Mouse (Mus musculus) kidney, postnatal 0 days (tissue): ENCODE results near the gene Wsb2. TPM values are rescaled to one million over a fixed set of nuclear protein-coding genes. Genes with fewer than 3 reads are reported as not detected.
"Not testable (repeated sequence)": the region's sequence is repeated elsewhere in the genome, so short reads cannot be mapped to it uniquely, and the experiment has no call there.

Source experiments
- ATAC-seq: fragments of 200-750 bp; cut with Nextera tagmentation; replicated peaks from 2 replicates; pipeline ENCODE4 v1.8.0; 2017; ENCODE audit warnings: low read depth, moderate number of reproducible peaks, moderate TSS enrichment, moderate library complexity; ENCODE audit not compliant: low FRiP score
- DNase-seq: peaks from one replicate; pipeline ENCODE4 v3.0.0-alpha.2; 2016; ENCODE audit warnings: low spot score
- H3K27ac ChIP-seq: fragments of 300-500 bp; sonication (generic); 2 replicates; pipeline ENCODE4 v1.5.1; 2014; ENCODE audit warnings: mild to moderate bottlenecking
- H3K27me3 ChIP-seq: fragments of 300-500 bp; sonication (generic); 2 replicates; pipeline ENCODE4 v1.6.1; 2014; ENCODE audit warnings: low read length, mixed read lengths; ENCODE audit not compliant: insufficient read depth
- H3K36me3 ChIP-seq: fragments of 300-500 bp; sonication (generic); 2 replicates; pipeline ENCODE4 v1.6.1; 2014; ENCODE audit warnings: low read length, mixed read lengths; ENCODE audit not compliant: insufficient read depth
- H3K4me1 ChIP-seq: fragments of 300-500 bp; sonication (generic); replicated peaks from 2 replicates; pipeline ENCODE4 v1.6.1; 2014; ENCODE audit warnings: antibody characterized with exemption, low read length, mixed read lengths; ENCODE audit not compliant: insufficient read depth
- H3K4me2 ChIP-seq: fragments of 300-500 bp; sonication (generic); 2 replicates; pipeline ENCODE4 v1.6.1; 2014; ENCODE audit warnings: mild to moderate bottlenecking, low read length, moderate library complexity, mixed read lengths
- H3K4me3 ChIP-seq: fragments of 300-500 bp; sonication (generic); replicated peaks from 2 replicates; pipeline ENCODE4 v1.5.1; 2014; ENCODE audit warnings: low read depth, low read length
- H3K9ac ChIP-seq: fragments of 300-500 bp; sonication (generic); 2 replicates; pipeline ENCODE4 v1.6.1; 2014; ENCODE audit warnings: low read depth, low read length
- H3K9me3 ChIP-seq: fragments of 300-500 bp; sonication (generic); replicated peaks from 2 replicates; pipeline ENCODE4 v1.6.1; 2016; ENCODE audit warnings: low read length, inconsistent platforms, mixed read lengths
- CTCF ChIP-seq: IDR thresholded peaks from 2 replicates; pipeline ENCODE4 v1.5.1; 2016; ENCODE audit warnings: antibody characterized with exemption, low read depth, mild to moderate bottlenecking, moderate library complexity
- WGBS: fragments of 180-500 bp; shearing (Covaris S2); extraction: QIAGEN DNeasy Blood & Tissue Kit; methylation state at CpG from one replicate; pipeline ENCODE4 v1.1.7; 2014; 5-methylcytosine and 5-hydroxymethylcytosine counted together
- polyA plus RNA-seq: library from polyadenylated mRNA; unstranded; fragments of >200 nt; fragmentation: Nextera tagmentation; extraction: Ambion mirVana; gene quantifications from 2 replicates; pipeline ENCODE4 v1.2.1, GENCODE M21; 2015

Wsb2 gene
- polyA plus RNA-seq, 1 experiment from 2014 or later, result 89.3 TPM

DNA sequence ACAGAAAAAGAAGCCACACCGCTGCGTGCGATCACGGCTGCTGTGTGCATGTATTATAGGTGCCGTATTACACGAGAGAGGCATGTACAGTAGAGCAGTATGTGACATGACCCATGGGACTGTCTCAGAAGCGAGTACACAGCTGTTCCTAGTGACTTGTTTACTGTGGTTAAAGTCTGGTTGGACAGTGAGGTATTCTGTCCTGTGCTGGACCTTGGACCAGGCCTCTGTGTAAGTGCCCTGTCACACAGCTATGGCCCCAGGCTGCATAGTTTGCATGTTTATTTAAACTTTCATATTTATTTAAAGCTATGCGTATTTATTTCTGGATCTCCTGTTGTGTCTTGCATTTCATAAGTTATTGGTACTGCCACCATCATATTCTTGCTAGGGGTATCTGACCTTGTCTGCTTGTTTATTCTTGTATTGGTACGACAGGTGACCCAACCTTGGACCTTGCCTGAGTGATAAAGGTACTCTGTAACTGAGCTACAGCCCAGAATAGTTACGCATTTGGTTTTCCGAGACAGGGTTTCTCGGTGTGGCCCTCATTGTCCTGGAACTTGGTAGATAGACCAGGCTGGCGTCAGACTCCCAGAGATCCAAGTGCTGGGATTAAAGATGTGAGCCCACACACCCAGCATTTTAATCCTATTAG, 8.9 kb downstream of the Wsb2 start:
- no peaks in the 10 kb centered on the region for H3K9me3 ChIP-seq
- DNase-seq (no peak), ATAC-seq (peak; percentile 69)
- no peak overlapping the region for H3K4me3 ChIP-seq
- WGBS, result 90% methylated on average over 13 of the region's 13 CpGs
- H3K36me3 ChIP-seq, result peaks cover 38% of the 10 kb centered on the region
- no peak overlapping the region for H3K9ac ChIP-seq
- TF ChIP-seq CTCF, result no peak
- peak overlapping the region; percentile 42; the same call in 1 of the 2 replicates for H3K27ac ChIP-seq
- H3K27me3 ChIP-seq, result no peaks in the 10 kb centered on the region
- H3K4me1 ChIP-seq, result peaks cover 24% of the 10 kb centered on the region
- H3K4me2 ChIP-seq, result no peak overlapping the region

DNA sequence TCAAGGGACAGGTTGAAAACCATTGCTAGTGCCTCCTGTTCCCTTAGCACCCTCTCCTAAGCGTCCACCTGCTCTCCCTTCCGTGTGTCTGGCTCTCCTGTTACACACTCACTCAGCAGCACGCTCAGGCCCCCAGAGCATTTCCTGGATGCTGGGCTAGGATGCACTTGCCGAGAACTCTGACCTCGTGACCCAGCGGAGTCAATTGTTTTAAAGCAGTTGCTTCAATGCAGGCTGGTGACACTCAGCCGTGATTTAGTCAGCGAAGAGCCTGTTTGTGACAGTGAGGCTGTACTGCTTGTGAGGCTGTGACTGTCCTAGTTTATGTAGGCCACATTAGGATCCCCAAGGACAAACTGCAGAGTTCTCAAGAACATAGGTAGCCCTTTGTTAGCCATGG, 10.1 kb downstream of the Wsb2 start:
- no peak overlapping the region for H3K27ac ChIP-seq
- no peak for DNase-seq
- 27% methylated on average over 8 of the region's 8 CpGs for WGBS
- no peak overlapping the region for H3K4me3 ChIP-seq
- no peak overlapping the region for H3K9ac ChIP-seq
- no peak overlapping the region for H3K4me2 ChIP-seq
- peaks cover 14% of the 10 kb centered on the region for H3K4me1 ChIP-seq
- H3K36me3 ChIP-seq, result peaks cover 47% of the 10 kb centered on the region
- no peaks in the 10 kb centered on the region for H3K9me3 ChIP-seq
- no peaks in the 10 kb centered on the region for H3K27me3 ChIP-seq
- no peak for ATAC-seq
- no peak for TF ChIP-seq CTCF

DNA sequence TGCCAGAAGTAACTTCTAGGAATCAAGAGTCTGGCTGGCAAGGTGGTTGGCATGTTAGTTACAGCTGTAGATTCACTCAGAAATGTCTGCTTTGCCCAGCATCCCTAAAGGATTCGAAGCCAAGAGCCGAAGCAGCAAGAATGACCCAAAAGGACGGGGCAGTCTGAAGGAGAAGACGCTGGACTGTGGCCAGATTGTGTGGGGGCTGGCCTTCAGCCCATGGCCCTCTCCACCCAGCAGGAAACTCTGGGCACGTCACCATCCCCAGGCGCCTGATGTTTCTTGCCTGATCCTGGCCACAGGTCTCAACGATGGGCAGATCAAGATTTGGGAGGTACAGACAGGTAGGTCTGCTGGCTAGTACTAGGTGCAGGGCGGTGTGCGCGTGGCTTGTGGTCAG, 13.5 kb downstream of the Wsb2 start:
- no peak overlapping the region for H3K4me2 ChIP-seq
- TF ChIP-seq CTCF, result no peak
- H3K4me1 ChIP-seq, result no peaks in the 10 kb centered on the region
- H3K4me3 ChIP-seq, result no peak overlapping the region
- ATAC-seq (no peak), DNase-seq (no peak)
- no peak overlapping the region for H3K27ac ChIP-seq
- no peak overlapping the region for H3K9ac ChIP-seq
- H3K27me3 ChIP-seq, result no peaks in the 10 kb centered on the region
- WGBS, result 66% methylated on average over 10 of the region's 10 CpGs
- peaks cover 55% of the 10 kb centered on the region for H3K36me3 ChIP-seq
- no peaks in the 10 kb centered on the region for H3K9me3 ChIP-seq

DNA sequence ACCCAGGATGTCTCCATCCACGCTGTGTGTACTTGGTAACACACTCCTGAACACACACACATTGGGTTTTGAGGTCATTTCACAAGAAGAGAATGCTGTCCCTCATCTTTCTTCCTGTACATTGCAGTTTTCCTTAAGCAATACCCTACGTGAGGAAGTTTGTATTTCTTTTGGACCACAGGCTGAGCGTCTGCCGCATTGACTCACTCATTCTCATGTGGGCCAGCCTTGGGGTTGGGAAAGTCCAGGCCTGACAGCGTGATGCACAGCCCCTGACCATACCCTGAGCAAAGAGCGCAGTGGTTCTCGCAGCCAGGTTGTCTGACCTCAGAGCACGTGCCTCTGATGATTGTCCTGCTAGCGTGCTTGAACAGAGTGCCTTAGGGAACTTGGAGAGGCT, 16.3 kb downstream of the Wsb2 start:
- 92% methylated on average over 9 of the region's 9 CpGs for WGBS
- Histone ChIP-seq H3K4me1 (no peaks in the 10 kb centered on the region), H3K4me3 (no peak overlapping the region), H3K9ac (no peak overlapping the region), H3K4me2 (no peak overlapping the region), H3K27ac (no peak overlapping the region), H3K27me3 (no peaks in the 10 kb centered on the region), H3K9me3 (no peaks in the 10 kb centered on the region), H3K36me3 (peaks cover 67% of the 10 kb centered on the region)
- ATAC-seq (no peak), DNase-seq (no peak)
- TF ChIP-seq CTCF, result no peak

DNA sequence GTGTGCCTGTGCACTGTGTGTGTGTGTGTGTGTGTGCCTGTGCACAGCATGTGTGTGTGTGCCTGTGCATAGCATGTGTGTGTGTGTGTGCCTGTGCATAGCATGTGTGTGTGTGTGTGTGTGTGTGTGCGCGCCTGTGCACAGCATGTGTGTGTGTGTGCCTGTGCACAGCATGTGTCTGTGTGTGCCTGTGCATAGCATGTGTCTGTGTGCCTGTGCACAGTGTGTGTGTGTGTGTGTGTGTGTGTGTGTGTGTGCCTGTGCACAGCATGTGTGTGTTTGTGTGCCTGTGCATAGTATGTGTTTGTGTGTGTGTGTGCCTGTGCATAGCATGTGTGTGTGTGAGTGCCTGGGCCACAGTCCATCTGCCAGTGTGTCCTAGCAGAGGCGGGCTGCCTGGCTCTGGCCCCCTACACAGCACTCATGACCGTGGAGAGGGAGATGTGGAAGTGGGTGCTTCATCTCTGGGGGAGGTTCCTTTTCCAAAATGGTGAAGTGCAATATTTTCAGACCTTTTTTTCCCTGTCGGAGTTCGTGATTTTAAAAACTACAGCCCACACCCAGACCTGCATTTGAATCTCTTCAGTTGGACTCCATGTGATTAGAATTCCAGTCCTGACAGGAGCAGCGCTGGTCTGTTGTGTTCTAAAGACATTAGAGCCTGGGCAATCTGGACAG, 17.4 kb downstream of the Wsb2 start:
- 88% methylated on average over 7 of the region's 7 CpGs for WGBS
- no peak for ATAC-seq
- Histone ChIP-seq H3K9ac (no peak overlapping the region), H3K36me3 (peaks cover 66% of the 10 kb centered on the region), H3K27me3 (no peaks in the 10 kb centered on the region), H3K4me2 (no peak overlapping the region), H3K27ac (no peak overlapping the region), H3K4me3 (no peak overlapping the region), H3K9me3 (no peaks in the 10 kb centered on the region), H3K4me1 (no peaks in the 10 kb centered on the region)
- TF ChIP-seq CTCF, result no peak
- no peak for DNase-seq

DNA sequence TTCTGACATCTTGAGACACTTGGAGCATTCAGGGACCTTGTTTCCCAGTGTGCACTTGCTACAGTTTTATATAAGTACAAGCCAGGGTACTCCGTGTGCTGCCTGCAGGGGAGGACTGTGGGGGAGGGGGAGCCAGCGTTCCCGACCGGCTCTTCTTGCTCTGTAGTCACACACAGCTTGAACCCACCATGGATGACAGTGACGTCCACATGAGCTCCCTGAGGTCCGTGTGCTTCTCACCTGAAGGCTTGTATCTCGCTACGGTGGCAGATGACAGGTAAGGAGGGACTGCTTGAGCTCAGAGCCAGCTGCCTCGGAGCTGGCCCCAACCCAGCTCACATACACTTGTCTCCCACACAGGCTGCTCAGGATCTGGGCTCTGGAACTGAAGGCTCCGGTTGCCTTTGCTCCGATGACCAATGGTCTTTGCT, 19.2 kb downstream of the Wsb2 start:
- ATAC-seq (no peak), DNase-seq (no peak)
- H3K36me3 ChIP-seq, result peaks cover 70% of the 10 kb centered on the region
- H3K9me3 ChIP-seq, result no peaks in the 10 kb centered on the region
- no peak overlapping the region for H3K4me3 ChIP-seq
- H3K27me3 ChIP-seq, result no peaks in the 10 kb centered on the region
- H3K9ac ChIP-seq, result no peak overlapping the region
- no peak for TF ChIP-seq CTCF
- WGBS, result 68% methylated on average over 11 of the region's 11 CpGs
- no peak overlapping the region for H3K4me2 ChIP-seq
- H3K4me1 ChIP-seq, result no peaks in the 10 kb centered on the region
- H3K27ac ChIP-seq, result no peak overlapping the region

DNA sequence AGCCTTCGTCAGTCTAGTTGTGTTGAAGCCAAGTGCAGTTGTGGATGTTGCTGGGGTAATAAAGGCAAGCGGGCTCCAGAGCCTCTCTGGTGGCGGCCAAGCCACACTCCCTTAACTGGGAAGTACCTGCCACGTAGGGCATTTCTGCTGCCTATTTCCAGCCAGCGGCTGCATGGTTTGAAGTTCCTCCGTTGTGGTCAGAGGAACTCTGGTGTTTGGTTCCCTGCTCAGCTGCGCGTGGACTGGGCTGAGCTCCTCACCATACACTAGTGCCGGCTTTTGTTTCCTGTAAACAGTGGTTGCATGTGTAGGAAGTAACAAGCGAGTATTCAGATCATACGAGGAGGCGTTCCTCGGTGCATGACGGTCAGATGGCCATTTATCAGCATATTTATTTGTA, 20.6 kb downstream of the Wsb2 start:
- not testable (repeated sequence) for H3K9me3 ChIP-seq, H3K4me1 ChIP-seq, H3K27ac ChIP-seq, H3K4me3 ChIP-seq, H3K4me2 ChIP-seq, H3K9ac ChIP-seq, H3K27me3 ChIP-seq, ATAC-seq, DNase-seq
- 91% methylated on average over 14 of the region's 14 CpGs for WGBS
- H3K36me3 ChIP-seq, result peaks cover 66% of the 10 kb centered on the region
